Mouse (Mus musculus) brain, embryonic 14.5 days (tissue): ENCODE measurements around the gene Prkg1.

Experiments used
- CTCF ChIP-seq: fragments of 200-500 bp; IDR thresholded peaks from 2 replicates; pipeline ENCODE4 v1.5.1; 2012; ENCODE audit warnings: inconsistent platforms, mild to moderate bottlenecking, moderate library complexity, borderline replicate concordance; ENCODE audit not compliant: insufficient read depth, insufficient read length; ENCODE audit errors: extremely low read depth
- POLR2A ChIP-seq: fragments of 200-500 bp; IDR thresholded peaks from 2 replicates; pipeline ENCODE4 v1.6.1; 2012; ENCODE audit warnings: mild to moderate bottlenecking, inconsistent platforms, borderline replicate concordance; ENCODE audit not compliant: poor library complexity, insufficient read depth, insufficient read length, severe bottlenecking; ENCODE audit errors: extremely low read depth

- no peak for TF ChIP-seq CTCF
- TF ChIP-seq POLR2A, result no peak
These were observed 403.3 kb downstream of the Prkg1 start for GRCm38 (mm10) chr19:31361575-31361974.
